Mouse (Mus musculus) kidney, postnatal 0 days (tissue): ENCODE measurements around the gene Cdx2. TPM values are rescaled to one million over a fixed set of nuclear protein-coding genes. Genes with fewer than 3 reads are reported as not detected.

Source experiments
- ATAC-seq: fragments of 200-750 bp; cut with Nextera tagmentation; replicated peaks from 2 replicates; pipeline ENCODE4 v1.8.0; 2017; ENCODE audit warnings: low read depth, moderate number of reproducible peaks, moderate TSS enrichment, moderate library complexity; ENCODE audit not compliant: low FRiP score
- DNase-seq: peaks from one replicate; pipeline ENCODE4 v3.0.0-alpha.2; 2016; ENCODE audit warnings: low spot score
- H3K27ac ChIP-seq: fragments of 300-500 bp; sonication (generic); 2 replicates; pipeline ENCODE4 v1.5.1; 2014; ENCODE audit warnings: mild to moderate bottlenecking
- H3K27me3 ChIP-seq: fragments of 300-500 bp; sonication (generic); 2 replicates; pipeline ENCODE4 v1.6.1; 2014; ENCODE audit warnings: low read length, mixed read lengths; ENCODE audit not compliant: insufficient read depth
- H3K36me3 ChIP-seq: fragments of 300-500 bp; sonication (generic); 2 replicates; pipeline ENCODE4 v1.6.1; 2014; ENCODE audit warnings: low read length, mixed read lengths; ENCODE audit not compliant: insufficient read depth
- H3K4me1 ChIP-seq: fragments of 300-500 bp; sonication (generic); replicated peaks from 2 replicates; pipeline ENCODE4 v1.6.1; 2014; ENCODE audit warnings: antibody characterized with exemption, low read length, mixed read lengths; ENCODE audit not compliant: insufficient read depth
- H3K4me2 ChIP-seq: fragments of 300-500 bp; sonication (generic); 2 replicates; pipeline ENCODE4 v1.6.1; 2014; ENCODE audit warnings: mild to moderate bottlenecking, low read length, moderate library complexity, mixed read lengths
- H3K4me3 ChIP-seq: fragments of 300-500 bp; sonication (generic); replicated peaks from 2 replicates; pipeline ENCODE4 v1.5.1; 2014; ENCODE audit warnings: low read depth, low read length
- H3K9ac ChIP-seq: fragments of 300-500 bp; sonication (generic); 2 replicates; pipeline ENCODE4 v1.6.1; 2014; ENCODE audit warnings: low read depth, low read length
- H3K9me3 ChIP-seq: fragments of 300-500 bp; sonication (generic); replicated peaks from 2 replicates; pipeline ENCODE4 v1.6.1; 2016; ENCODE audit warnings: low read length, inconsistent platforms, mixed read lengths
- CTCF ChIP-seq: IDR thresholded peaks from 2 replicates; pipeline ENCODE4 v1.5.1; 2016; ENCODE audit warnings: antibody characterized with exemption, low read depth, mild to moderate bottlenecking, moderate library complexity
- WGBS: fragments of 180-500 bp; shearing (Covaris S2); extraction: QIAGEN DNeasy Blood & Tissue Kit; methylation state at CpG from one replicate; pipeline ENCODE4 v1.1.7; 2014; 5-methylcytosine and 5-hydroxymethylcytosine counted together
- polyA plus RNA-seq: library from polyadenylated mRNA; unstranded; fragments of >200 nt; fragmentation: Nextera tagmentation; extraction: Ambion mirVana; gene quantifications from 2 replicates; pipeline ENCODE4 v1.2.1, GENCODE M21; 2015

Gene Cdx2
- not detected in 2 replicates for polyA plus RNA-seq

DNA sequence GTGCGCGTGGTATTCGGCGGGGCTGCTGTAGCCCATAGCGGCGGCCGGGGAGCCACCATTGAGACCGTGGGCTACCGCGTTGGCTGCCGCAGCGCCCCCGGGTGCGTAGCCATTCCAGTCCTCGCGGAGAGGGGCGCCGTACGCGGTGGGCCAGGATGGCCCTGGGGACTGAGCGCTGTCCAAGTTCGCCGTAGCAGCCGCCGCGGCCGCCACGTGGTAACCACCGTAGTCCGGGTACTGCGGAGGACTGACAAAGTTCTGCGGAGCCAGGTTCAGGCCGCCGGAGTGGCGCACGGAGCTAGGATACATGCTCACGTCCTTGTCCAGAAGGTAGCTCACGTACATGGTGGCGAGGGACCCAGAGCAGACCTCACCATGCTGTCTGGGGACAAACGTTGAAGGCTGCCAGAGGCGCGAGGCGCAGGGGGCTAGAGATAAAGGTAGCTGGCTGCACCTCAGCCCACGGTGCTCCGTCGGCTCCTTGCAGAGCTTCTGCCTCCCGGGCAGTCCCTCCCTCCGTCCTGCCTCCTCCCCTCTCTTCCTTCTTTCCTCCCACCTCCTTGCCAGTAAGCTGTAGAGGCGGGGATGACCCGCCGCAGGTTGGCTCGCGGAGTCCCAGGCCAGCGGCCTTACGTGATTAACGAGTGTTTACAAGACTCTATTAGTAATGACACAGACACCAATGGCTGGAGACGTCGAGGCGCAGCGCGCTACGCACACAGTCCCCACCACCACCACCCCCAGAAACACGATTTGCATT lies at the start of gene Cdx2:
Cdx2 (minus strand) TSS at position 633 of the 760 bp plus-strand sequence.
- H3K4me3 ChIP-seq = peak within 1 kb of the TSS; percentile 17; the same call in 1 of the 2 replicates
- H3K4me1 ChIP-seq = peaks cover 9% of the 10 kb centered on the region
- H3K9ac ChIP-seq = no peak within 1 kb of the TSS
- H3K9me3 ChIP-seq = no peaks in the 10 kb centered on the region
- H3K4me2 ChIP-seq = peak within 1 kb of the TSS; percentile 30; the same call in 1 of the 2 replicates
- H3K36me3 ChIP-seq = no peaks in the 10 kb centered on the region
- WGBS = under 1% methylated on average over 55 of the region's 63 CpGs
- DNase-seq = no peak
- peaks cover 97% of the 10 kb centered on the region for H3K27me3 ChIP-seq
- no peak within 1 kb of the TSS for H3K27ac ChIP-seq
- TF ChIP-seq CTCF = no peak
- ATAC-seq = no peak

DNA sequence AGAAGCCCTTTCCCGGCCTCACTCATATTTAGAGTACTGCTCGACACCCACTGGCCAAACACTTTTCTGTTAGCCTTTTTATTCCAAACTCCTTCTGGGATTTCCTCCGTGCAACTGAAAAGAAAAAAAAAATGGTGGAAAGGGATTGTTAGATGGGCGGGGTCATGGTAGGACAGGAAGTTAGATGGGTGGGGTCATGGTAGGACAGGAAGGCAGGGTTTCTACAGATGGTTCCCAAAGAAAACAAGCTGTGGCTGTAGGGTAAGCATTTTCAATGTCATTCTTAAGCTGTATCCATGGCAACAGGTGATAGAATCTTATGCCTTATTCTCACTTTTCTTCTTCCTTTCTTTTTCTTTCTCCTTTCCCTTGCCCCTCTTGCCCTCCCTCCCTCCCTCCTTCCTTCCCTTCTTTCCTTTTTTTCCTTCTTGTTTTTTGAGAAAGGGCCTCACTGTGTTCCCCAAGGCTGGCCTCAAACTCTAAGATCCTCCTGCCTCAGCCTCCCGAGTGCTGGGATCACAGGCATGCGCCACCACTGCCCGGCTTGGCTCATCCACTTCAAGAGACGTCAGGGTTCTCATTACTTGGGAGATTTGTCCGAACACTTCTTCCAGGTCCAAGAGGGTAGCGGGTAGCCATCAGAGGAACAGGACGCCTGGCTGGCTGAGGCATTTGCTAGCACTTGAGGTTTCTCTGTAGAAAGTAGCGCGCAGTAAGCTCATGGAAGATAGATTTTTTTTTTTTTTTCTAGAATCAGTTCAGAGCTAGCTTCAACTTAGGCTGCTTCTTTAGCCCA lies 49.4 kb upstream of the Cdx2 start:
- H3K9ac ChIP-seq = no peak overlapping the region
- TF ChIP-seq CTCF = no peak
- DNase-seq (no peak), ATAC-seq (no peak)
- H3K27ac ChIP-seq = no peak overlapping the region
- no peaks in the 10 kb centered on the region; the same call in 1 of the 2 replicates for H3K27me3 ChIP-seq
- H3K36me3 ChIP-seq = no peaks in the 10 kb centered on the region
- no peak overlapping the region for H3K4me3 ChIP-seq
- 92% methylated on average over 13 of the region's 13 CpGs for WGBS
- no peak overlapping the region for H3K4me2 ChIP-seq
- no peaks in the 10 kb centered on the region for H3K9me3 ChIP-seq
- H3K4me1 ChIP-seq = no peaks in the 10 kb centered on the region

DNA sequence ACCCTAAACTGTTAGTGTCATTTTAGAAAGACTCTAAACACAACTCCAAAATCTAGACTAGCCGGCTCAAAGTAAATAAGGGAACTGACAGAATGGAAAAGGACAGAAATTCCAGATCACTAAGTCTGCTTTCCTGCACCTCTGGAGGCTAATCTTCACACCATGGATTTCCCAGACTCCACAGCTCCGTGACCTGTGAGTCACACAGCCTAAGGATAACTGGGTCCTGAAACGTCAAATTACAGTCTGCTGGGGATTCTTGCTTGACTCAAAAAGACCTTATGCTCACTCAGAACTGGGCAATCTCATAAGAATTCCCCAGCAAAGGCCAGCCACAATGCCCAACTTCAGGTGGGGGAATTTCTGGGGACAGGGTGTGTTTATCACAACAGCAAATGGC lies 48.7 kb upstream of the Cdx2 start:
- WGBS = 69% methylated on average over 3 of the region's 3 CpGs
- no peaks in the 10 kb centered on the region for H3K9me3 ChIP-seq
- DNase-seq (no peak), ATAC-seq (no peak)
- no peak for TF ChIP-seq CTCF
- no peaks in the 10 kb centered on the region for H3K4me1 ChIP-seq
- no peak overlapping the region for H3K9ac ChIP-seq
- no peaks in the 10 kb centered on the region for H3K36me3 ChIP-seq
- no peak overlapping the region for H3K4me3 ChIP-seq
- H3K27me3 ChIP-seq = no peaks in the 10 kb centered on the region; the same call in 1 of the 2 replicates
- H3K27ac ChIP-seq = no peak overlapping the region
- H3K4me2 ChIP-seq = no peak overlapping the region

DNA sequence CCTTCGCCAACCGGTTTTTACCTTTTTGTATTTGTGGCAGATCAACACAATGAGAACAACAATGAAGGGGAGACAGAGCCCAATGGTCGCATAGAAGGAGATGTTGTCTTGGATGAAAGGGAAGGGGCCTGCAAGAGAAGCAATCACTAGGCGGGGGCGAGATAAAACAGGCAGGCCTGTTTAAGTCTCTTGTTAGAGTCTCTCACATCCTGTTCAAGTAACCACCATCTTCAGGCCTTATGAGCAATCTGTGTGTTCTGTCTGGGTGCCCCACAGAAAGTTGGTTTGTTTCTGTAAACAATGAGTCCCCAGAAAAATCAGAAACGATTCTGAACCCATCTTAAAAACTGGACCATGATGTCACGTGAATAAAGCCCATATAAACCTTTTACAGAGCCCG lies 47.9 kb upstream of the Cdx2 start:
- WGBS = 78% methylated on average over 8 of the region's 8 CpGs
- no peak overlapping the region for H3K4me3 ChIP-seq

DNA sequence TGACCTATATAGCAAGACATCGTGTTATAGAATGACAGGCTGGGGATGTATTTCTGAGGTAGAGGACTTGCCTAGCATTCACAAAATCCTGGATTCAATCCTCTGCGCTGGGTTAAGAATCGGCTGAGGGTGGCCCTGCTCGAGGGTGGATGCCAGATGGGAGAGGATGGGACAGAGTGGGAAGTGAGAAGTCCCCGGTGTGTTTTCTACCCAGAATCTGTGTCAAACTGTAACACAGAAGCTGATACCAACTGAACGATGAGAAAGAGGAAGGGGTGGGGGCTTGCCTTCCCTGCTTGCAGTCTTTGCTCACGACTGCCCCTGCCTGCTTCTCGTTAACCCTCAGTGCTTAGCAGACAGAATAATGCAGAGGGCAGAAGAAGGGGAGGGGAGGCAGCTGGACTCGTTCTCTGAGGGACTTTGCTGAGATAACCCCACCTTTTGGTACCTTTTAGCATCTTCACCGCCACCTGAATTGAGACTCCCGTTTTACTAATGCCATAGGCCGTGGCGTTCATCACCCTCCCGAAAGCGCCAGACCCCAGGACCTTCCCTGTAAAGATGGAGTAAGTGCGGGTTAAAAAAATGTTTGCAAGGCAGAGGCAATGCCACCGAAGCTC lies 47.2 kb upstream of the Cdx2 start:
- Histone ChIP-seq H3K9ac (no peak overlapping the region), H3K36me3 (no peaks in the 10 kb centered on the region), H3K27ac (no peak overlapping the region), H3K9me3 (no peaks in the 10 kb centered on the region), H3K4me1 (no peaks in the 10 kb centered on the region), H3K4me2 (no peak overlapping the region), H3K4me3 (no peak overlapping the region), H3K27me3 (no peaks in the 10 kb centered on the region; the same call in 1 of the 2 replicates)
- no peak for DNase-seq
- TF ChIP-seq CTCF = no peak
- WGBS = 62% methylated on average over 17 of the region's 17 CpGs
- no peak for ATAC-seq

More for the DNA sequence above, 47.9 kb upstream of the Cdx2 start:
- ATAC-seq = no peak
- TF ChIP-seq CTCF = no peak
- no peak for DNase-seq
- no peak overlapping the region for H3K27ac ChIP-seq
- no peaks in the 10 kb centered on the region for H3K4me1 ChIP-seq
- H3K4me2 ChIP-seq = no peak overlapping the region
- H3K9ac ChIP-seq = no peak overlapping the region
- H3K27me3 ChIP-seq = no peaks in the 10 kb centered on the region; the same call in 1 of the 2 replicates
- H3K9me3 ChIP-seq = no peaks in the 10 kb centered on the region
- H3K36me3 ChIP-seq = no peaks in the 10 kb centered on the region

DNA sequence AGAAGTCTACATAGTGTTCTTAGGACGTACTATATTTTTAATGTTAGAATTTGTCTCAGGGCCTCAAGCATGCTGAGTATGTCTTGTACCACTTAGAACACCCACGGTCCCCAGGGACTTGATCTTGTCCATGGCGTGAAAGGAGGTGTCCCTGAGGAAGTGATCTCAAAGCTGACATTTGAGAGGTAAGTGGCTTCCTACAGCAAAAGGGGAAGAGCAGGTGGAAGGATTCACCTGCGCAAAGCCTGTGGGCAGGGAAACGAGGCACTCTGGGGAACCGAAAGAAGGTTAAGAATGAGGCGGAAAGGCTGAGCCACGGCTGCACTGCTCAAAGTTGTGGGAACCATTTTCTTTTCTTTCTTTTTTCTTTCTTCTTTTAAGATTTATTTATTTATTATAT lies 44.9 kb upstream of the Cdx2 start:
- Histone ChIP-seq H3K9ac (no peak overlapping the region), H3K4me2 (no peak overlapping the region), H3K27ac (no peak overlapping the region), H3K36me3 (no peaks in the 10 kb centered on the region), H3K4me1 (no peaks in the 10 kb centered on the region), H3K4me3 (no peak overlapping the region), H3K9me3 (no peaks in the 10 kb centered on the region), H3K27me3 (no peaks in the 10 kb centered on the region; the same call in 1 of the 2 replicates)
- ATAC-seq (no peak), DNase-seq (no peak)
- WGBS = 89% methylated on average over 8 of the region's 8 CpGs
- no peak for TF ChIP-seq CTCF
